In genomic region chr2:38404007-38404596, GRCm38 (mm10) we compare ENCODE assay signal across 17 mouse cellular contexts.
A peak's percentile ranks its signal among the peaks of the same experiment; 100 is the strongest.
DNase-seq lines count a peak whose midpoint lies in the region; ATAC-seq and TF ChIP-seq lines count a peak whose summit lies in the region.
"Had no signal": no experiment of that assay in that cellular context is flagged by ENCODE, and none has a peak within 500 bp of the region (broad histone marks: within the 10 kb centered on the region; RNA-seq: fewer than 3 reads in every experiment).

No protein-coding gene starts in this region.

- H3K4me2 ChIP-seq in forebrain, embryonic 13.5 days, result no peak overlapping the region
- H3K4me2 ChIP-seq in hindbrain, embryonic 15.5 days, result no peak overlapping the region
- no peak overlapping the region for H3K4me2 ChIP-seq in midbrain, postnatal 0 days (ENCODE audit: low read depth, low read length, poor library complexity, severe bottlenecking)
- H3K4me2 ChIP-seq: kidney, embryonic 15.5 days; limb, embryonic 15.5 days; stomach, embryonic 15.5 days had no signal

- H3K4me1 ChIP-seq in forebrain, embryonic 13.5 days, result peaks cover 9% of the 10 kb centered on the region; the same call in 1 of the 2 replicates
- H3K4me1 ChIP-seq in hindbrain, embryonic 15.5 days (replicated peaks), result 0 out of 2 replicates have a peak, but pooled peaks cover 4% of the 10 kb centered on the region
- H3K4me1 ChIP-seq in midbrain, postnatal 0 days (ENCODE audit: insufficient read depth, low read length), result no peaks in the 10 kb centered on the region
- H3K4me1 ChIP-seq: kidney, embryonic 15.5 days; stomach, embryonic 15.5 days had no signal

- no peaks in the 10 kb centered on the region for H3K9me3 ChIP-seq in forebrain, embryonic 13.5 days (replicated peaks)
- no peaks in the 10 kb centered on the region for H3K9me3 ChIP-seq in hindbrain, embryonic 15.5 days
- H3K9me3 ChIP-seq in midbrain, postnatal 0 days (ENCODE audit: low read length), result no peaks in the 10 kb centered on the region
- H3K9me3 ChIP-seq: kidney, embryonic 15.5 days; limb, embryonic 15.5 days; stomach, embryonic 15.5 days had no signal

- no peak for TF ChIP-seq CTCF in gastrocnemius, adult 2 months (IDR thresholded peaks at IDR 0.05)
- TF ChIP-seq CTCF in midbrain, postnatal 0 days (IDR thresholded peaks at IDR 0.05), result no peak

- ATAC-seq in forebrain, embryonic 13.5 days, result peak; percentile 31; the same call in 1 of the 2 replicates
- peak; percentile 61; the same call in 1 of the 2 replicates for ATAC-seq in hindbrain, embryonic 15.5 days (ENCODE audit: low FRiP score, low read depth)
- peak; percentile 53; the same call in 1 of the 2 replicates for ATAC-seq in midbrain, postnatal 0 days (ENCODE audit: low FRiP score)
- ATAC-seq in megakaryocyte, adult 5-6 weeks (ENCODE audit: poor library complexity, severe bottlenecking), result no peak

- H3K4me3 ChIP-seq in gastrocnemius, adult 2 months, result no peak overlapping the region
- no peak overlapping the region for H3K4me3 ChIP-seq in forebrain, embryonic 13.5 days
- no peak overlapping the region for H3K4me3 ChIP-seq in hindbrain, embryonic 15.5 days
- H3K4me3 ChIP-seq in midbrain, postnatal 0 days (ENCODE audit: low read depth, low read length), result no peak overlapping the region
- H3K4me3 ChIP-seq: heart, adult 2 months; kidney, embryonic 15.5 days; limb, embryonic 15.5 days; myocyte; stomach, embryonic 15.5 days had no signal

- H3K27me3 ChIP-seq in forebrain, embryonic 13.5 days, result no peaks in the 10 kb centered on the region
- H3K27me3 ChIP-seq in hindbrain, embryonic 15.5 days, result no peaks in the 10 kb centered on the region
- no peaks in the 10 kb centered on the region for H3K27me3 ChIP-seq in midbrain, postnatal 0 days (ENCODE audit: insufficient read depth, low read length)
- H3K27me3 ChIP-seq: stomach, embryonic 15.5 days had no signal

- no peaks in the 10 kb centered on the region for H3K36me3 ChIP-seq in forebrain, embryonic 13.5 days (ENCODE audit: poor library complexity, severe bottlenecking)
- no peaks in the 10 kb centered on the region for H3K36me3 ChIP-seq in hindbrain, embryonic 15.5 days
- no peaks in the 10 kb centered on the region for H3K36me3 ChIP-seq in midbrain, postnatal 0 days (ENCODE audit: insufficient read depth, low read length)
- H3K36me3 ChIP-seq: kidney, embryonic 15.5 days; limb, embryonic 15.5 days; stomach, embryonic 15.5 days had no signal

- peak overlapping the region; percentile 85 for H3K27ac ChIP-seq in gastrocnemius, adult 2 months
- no peak overlapping the region for H3K27ac ChIP-seq in forebrain, embryonic 13.5 days
- no peak overlapping the region for H3K27ac ChIP-seq in hindbrain, embryonic 15.5 days (replicated peaks)
- H3K27ac ChIP-seq in midbrain, postnatal 0 days (ENCODE audit: low read depth, low read length), result no peak overlapping the region
- H3K27ac ChIP-seq: heart, adult 2 months; kidney, embryonic 15.5 days; limb, embryonic 15.5 days; macrophage; stomach, embryonic 15.5 days had no signal

- intact Hi-C loops in gastrocnemius, adult 2 months (cut with DNase I), result no loop called here

- 64% methylated on average over 10 of the region's 10 CpGs for WGBS in forebrain, embryonic 13.5 days
- 42% methylated on average over 10 of the region's 10 CpGs for WGBS in hindbrain, embryonic 15.5 days
- WGBS in midbrain, postnatal 0 days, result 38% methylated on average over 10 of the region's 10 CpGs

- no peak overlapping the region for H3K9ac ChIP-seq in forebrain, embryonic 13.5 days
- no peak overlapping the region for H3K9ac ChIP-seq in hindbrain, embryonic 15.5 days
- H3K9ac ChIP-seq in midbrain, postnatal 0 days (replicated peaks; ENCODE audit: low read length, poor library complexity, severe bottlenecking), result no peak overlapping the region
- H3K9ac ChIP-seq: kidney, embryonic 15.5 days; limb, embryonic 15.5 days; stomach, embryonic 15.5 days had no signal

- no peak for DNase-seq in gastrocnemius, adult 2 months
- DNase-seq in gastrocnemius, postnatal 10 days, result no peak
- DNase-seq in midbrain, postnatal 0 days (ENCODE audit: low spot score), result peak; percentile 42
- no peak for DNase-seq in cerebellum, adult 11-12 months
- no peak for DNase-seq in layer of hippocampus, postnatal 14 days (ENCODE audit: low spot score in 2 of 2)
- DNase-seq: B cell, adult 2 months; cerebellum, adult 2 months; heart, adult 2 months; lung, adult 18-20 months had no signal
